Mouse (Mus musculus) megakaryocyte, embryonic 14.5 days (primary cell): ENCODE data around the gene Fzr1. TPM values are rescaled to one million over a fixed set of nuclear protein-coding genes. Genes with fewer than 3 reads are reported as not detected.

ENCODE experiments used
- H3K27me3 ChIP-seq: replicated peaks from 2 replicates; pipeline ENCODE3; 2012; ENCODE audit warnings: inconsistent platforms
- H3K36me3 ChIP-seq: replicated peaks from 2 replicates; pipeline ENCODE3; 2012; ENCODE audit warnings: low read length, inconsistent platforms, mixed read lengths
- H3K4me1 ChIP-seq: 2 replicates; pipeline ENCODE4 v1.6.1; 2012; ENCODE audit warnings: inconsistent platforms
- H3K4me3 ChIP-seq: replicated peaks from 2 replicates; pipeline ENCODE3; 2012; ENCODE audit warnings: moderate library complexity, mild to moderate bottlenecking, inconsistent platforms
- H3K9me3 ChIP-seq: 2 replicates; pipeline ENCODE4 v1.6.1; 2012; ENCODE audit warnings: inconsistent platforms
- FLI1 ChIP-seq: IDR thresholded peaks from 2 replicates; pipeline ENCODE4 v1.6.1; 2012; ENCODE audit warnings: low read length, inconsistent platforms, mixed read lengths
- GATA1 ChIP-seq: IDR thresholded peaks from 3 replicates; pipeline ENCODE4 v1.6.1; 2012; ENCODE audit warnings: mixed read lengths, low read length, inconsistent platforms, borderline replicate concordance
- polyA plus RNA-seq: library from polyadenylated mRNA; stranded (reverse); fragments of >175 nt; gene quantifications from 2 replicates; pipeline ENCODE4 v1.2.3, GENCODE M21; 2012; ENCODE audit warnings: low replicate concordance; ENCODE audit not compliant: insufficient read depth

The Fzr1 gene
- polyA plus RNA-seq, 1 experiment: 72.9 TPM

DNA sequence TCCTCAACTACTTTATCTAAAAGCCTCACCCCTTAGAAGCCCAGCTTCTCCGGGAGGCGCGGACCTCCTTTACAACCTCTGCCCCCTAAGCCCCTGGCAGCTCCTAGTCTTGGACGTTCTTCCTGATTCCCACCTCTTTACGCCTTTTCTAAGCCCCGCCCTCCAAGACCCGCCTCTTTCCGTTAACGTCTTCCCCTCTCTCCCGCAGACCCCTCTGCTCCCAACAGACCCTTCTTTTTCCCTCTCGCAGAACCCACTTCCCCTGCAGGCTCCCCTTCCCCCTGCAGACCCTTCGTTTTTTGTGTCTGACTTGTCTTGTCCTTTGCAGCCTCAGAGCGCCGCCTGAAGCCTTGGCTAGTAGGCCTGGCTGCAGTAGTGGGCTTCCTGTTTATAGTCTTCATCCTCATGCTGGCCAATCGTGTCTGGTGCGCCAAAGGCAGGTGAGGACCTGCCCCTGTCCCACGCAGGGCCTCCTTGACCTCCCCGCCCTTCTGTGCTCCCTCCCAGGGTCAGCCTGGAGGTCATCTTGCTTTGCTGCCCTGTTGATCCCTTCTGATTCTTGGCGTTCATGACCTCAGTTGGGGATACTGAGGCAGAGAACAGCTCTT lies 15.2 kb upstream of the Fzr1 start:
- TF ChIP-seq FLI1 (no peak), GATA1 (no peak)
- Histone ChIP-seq H3K4me1 (peaks cover 56% of the 10 kb centered on the region), H3K27me3 (peaks cover 5% of the 10 kb centered on the region), H3K36me3 (peaks cover 51% of the 10 kb centered on the region), H3K4me3 (peak overlapping the region; percentile 87), H3K9me3 (no peaks in the 10 kb centered on the region)

- H3K27me3 ChIP-seq: peaks cover 5% of the 10 kb centered on the region
- peaks cover 52% of the 10 kb centered on the region for H3K36me3 ChIP-seq
- H3K4me3 ChIP-seq: peak within 1 kb of the TSS; percentile 87
- H3K4me1 ChIP-seq: peaks cover 60% of the 10 kb centered on the region
- TF ChIP-seq FLI1: no peak
- no peak for TF ChIP-seq GATA1
- H3K9me3 ChIP-seq: no peaks in the 10 kb centered on the region
Measured at GRCm38 (mm10) chr10:81392781-81393185, 14.5 kb upstream of the Fzr1 start, which contains the start of gene Smim24. TSS of gene Smim24 (plus strand) at chr10:81393051.

GRCm38 (mm10) chr10:81392270-81392669 lies 14.0 kb upstream of the Fzr1 start:
- peaks cover 5% of the 10 kb centered on the region for H3K27me3 ChIP-seq
- peaks cover 65% of the 10 kb centered on the region for H3K4me1 ChIP-seq
- H3K36me3 ChIP-seq: peaks cover 52% of the 10 kb centered on the region
- H3K4me3 ChIP-seq: peak overlapping the region; percentile 14
- no peaks in the 10 kb centered on the region for H3K9me3 ChIP-seq
- TF ChIP-seq GATA1 (no peak), FLI1 (no peak)

DNA sequence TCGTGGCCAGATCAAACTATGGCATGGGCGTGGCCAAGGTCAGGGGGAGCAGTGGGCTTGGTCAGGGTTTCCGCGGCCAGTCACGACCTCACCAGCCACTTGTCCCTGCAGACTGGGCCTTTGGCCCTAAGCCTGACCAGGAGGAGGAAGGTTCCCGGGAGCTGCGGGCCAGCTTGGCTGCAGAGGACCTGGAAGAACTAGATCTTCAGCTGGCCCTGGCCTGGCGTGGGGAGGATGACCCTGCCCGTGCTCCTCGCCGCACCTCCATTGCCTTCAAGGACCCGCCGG lies 12.3 kb upstream of the Fzr1 start:
- Histone ChIP-seq H3K36me3 (peaks cover 55% of the 10 kb centered on the region), H3K4me1 (peaks cover 76% of the 10 kb centered on the region), H3K4me3 (no peak overlapping the region), H3K27me3 (peaks cover 4% of the 10 kb centered on the region), H3K9me3 (no peaks in the 10 kb centered on the region)
- TF ChIP-seq FLI1: no peak
- TF ChIP-seq GATA1: no peak

GRCm38 (mm10) chr10:81389801-81390677 lies 11.7 kb upstream of the Fzr1 start:
- H3K9me3 ChIP-seq: no peaks in the 10 kb centered on the region
- peaks cover 4% of the 10 kb centered on the region for H3K27me3 ChIP-seq
- H3K4me3 ChIP-seq: no peak overlapping the region
- TF ChIP-seq FLI1 (no peak), GATA1 (no peak)
- peaks cover 56% of the 10 kb centered on the region for H3K36me3 ChIP-seq
- peaks cover 79% of the 10 kb centered on the region for H3K4me1 ChIP-seq

- Histone ChIP-seq H3K27me3 (no peaks in the 10 kb centered on the region), H3K36me3 (peaks cover 56% of the 10 kb centered on the region), H3K4me3 (no peak overlapping the region), H3K9me3 (no peaks in the 10 kb centered on the region), H3K4me1 (peaks cover 77% of the 10 kb centered on the region)
- TF ChIP-seq FLI1 (no peak), GATA1 (no peak)
Measured at GRCm38 (mm10) chr10:81389373-81389772, 11.1 kb upstream of the Fzr1 start.

GRCm38 (mm10) chr10:81388505-81389055 lies 10.3 kb upstream of the Fzr1 start, which contains the start of gene Gm48552:
TSS of gene Gm48552 (plus strand) at chr10:81389005.
- TF ChIP-seq FLI1 (no peak), GATA1 (no peak)
- no peaks in the 10 kb centered on the region for H3K27me3 ChIP-seq
- no peaks in the 10 kb centered on the region for H3K9me3 ChIP-seq
- peaks cover 56% of the 10 kb centered on the region for H3K36me3 ChIP-seq
- peaks cover 69% of the 10 kb centered on the region for H3K4me1 ChIP-seq
- H3K4me3 ChIP-seq: no peak within 1 kb of the TSS

DNA sequence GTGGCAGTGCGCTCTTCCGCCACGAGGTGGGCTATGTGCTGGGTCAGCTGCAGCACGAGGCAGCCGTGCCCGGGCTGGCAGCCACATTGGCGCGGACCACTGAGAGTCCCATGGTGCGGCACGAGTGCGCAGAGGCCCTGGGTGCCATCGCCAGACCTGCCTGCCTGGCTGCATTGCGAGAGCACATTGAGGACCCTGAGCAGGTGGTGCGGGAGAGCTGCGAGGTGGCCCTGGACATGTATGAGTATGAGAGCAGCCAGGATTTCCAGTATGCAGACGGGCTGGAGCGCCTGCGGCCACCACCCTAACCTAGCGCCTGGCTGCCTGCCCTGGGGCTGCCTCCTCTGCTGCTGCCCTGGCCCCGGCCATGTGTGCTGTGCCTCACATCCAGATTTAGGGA lies 9.4 kb upstream of the Fzr1 start:
- H3K36me3 ChIP-seq: peaks cover 56% of the 10 kb centered on the region
- H3K27me3 ChIP-seq: no peaks in the 10 kb centered on the region
- H3K9me3 ChIP-seq: no peaks in the 10 kb centered on the region
- TF ChIP-seq GATA1: no peak
- no peak for TF ChIP-seq FLI1
- H3K4me3 ChIP-seq: peak overlapping the region; percentile 33
- peaks cover 67% of the 10 kb centered on the region for H3K4me1 ChIP-seq

DNA sequence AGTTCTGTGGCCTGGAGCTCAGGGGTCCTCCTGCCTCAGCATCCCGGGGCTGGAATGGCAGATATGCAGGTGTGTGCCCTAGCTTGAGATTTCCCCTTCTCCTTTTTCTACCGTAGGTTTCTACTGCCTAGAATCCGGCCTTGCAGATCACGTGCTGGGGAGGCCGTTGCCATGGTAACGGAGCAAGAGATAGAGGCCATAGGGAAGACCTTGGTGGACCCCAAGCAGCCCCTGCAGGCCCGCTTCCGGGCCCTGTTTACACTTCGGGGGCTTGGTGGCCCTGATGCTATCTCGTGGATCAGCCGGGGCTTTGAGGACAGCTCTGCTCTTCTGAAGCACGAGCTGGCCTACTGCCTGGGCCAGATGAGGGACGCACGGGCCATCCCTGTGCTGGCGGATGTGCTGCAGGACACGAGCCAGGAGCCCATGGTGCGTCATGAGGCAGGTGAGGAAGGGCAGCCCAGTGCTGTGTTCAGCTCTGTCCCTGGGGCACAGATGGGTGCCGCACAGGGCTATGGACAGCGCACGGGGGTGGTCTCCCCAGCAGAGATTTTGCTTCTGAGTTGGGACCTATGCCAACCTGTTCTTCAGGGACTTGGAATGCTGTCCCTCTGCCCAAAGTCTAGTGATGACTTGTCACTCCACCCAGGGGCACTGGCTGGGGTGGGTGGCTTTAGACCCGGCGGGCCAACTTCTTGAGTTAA lies 7.4 kb upstream of the Fzr1 start:
- Histone ChIP-seq H3K9me3 (no peaks in the 10 kb centered on the region), H3K4me3 (peak overlapping the region; percentile 91), H3K27me3 (no peaks in the 10 kb centered on the region), H3K4me1 (peaks cover 77% of the 10 kb centered on the region), H3K36me3 (peaks cover 47% of the 10 kb centered on the region)
- TF ChIP-seq FLI1 (no peak), GATA1 (no peak)
